Mouse (Mus musculus) neural tube, embryonic 11.5 days (tissue): ENCODE data around the gene Wdr27. TPM values are rescaled to one million over a fixed set of nuclear protein-coding genes. Genes with fewer than 3 reads are reported as not detected.
"Not testable (repeated sequence)": the region's sequence is repeated elsewhere in the genome, so short reads cannot be mapped to it uniquely, and the experiment has no call there.

Experiments
- ATAC-seq: fragments of 200-750 bp; cut with Nextera tagmentation; 2 replicates; pipeline ENCODE4 v1.8.0; 2017; ENCODE audit warnings: moderate number of reproducible peaks, mild to moderate bottlenecking, moderate TSS enrichment, moderate library complexity; ENCODE audit not compliant: insufficient read depth, low FRiP score, low TSS enrichment
- DNase-seq: peaks from one replicate; pipeline ENCODE4 v3.0.0-alpha.2; 2015; ENCODE audit warnings: low spot score
- H3K27ac ChIP-seq: fragments of 300-500 bp; sonication (generic); 2 replicates; pipeline ENCODE4 v1.5.1; 2014; ENCODE audit warnings: low read depth, mild to moderate bottlenecking, low read length
- H3K27me3 ChIP-seq: fragments of 300-500 bp; sonication (generic); 2 replicates; pipeline ENCODE4 v1.6.1; 2014; ENCODE audit warnings: mild to moderate bottlenecking, low read length, mixed read lengths; ENCODE audit not compliant: control insufficient read depth, insufficient read depth
- H3K36me3 ChIP-seq: fragments of 300-500 bp; sonication (generic); 2 replicates; pipeline ENCODE4 v1.6.1; 2014; ENCODE audit warnings: mild to moderate bottlenecking, low read length, moderate library complexity, mixed read lengths; ENCODE audit not compliant: control insufficient read depth, insufficient read depth
- H3K4me1 ChIP-seq: fragments of 300-500 bp; sonication (generic); 2 replicates; pipeline ENCODE4 v1.6.1; 2014; ENCODE audit warnings: low read length, mixed read lengths; ENCODE audit not compliant: control insufficient read depth, insufficient read depth
- H3K4me2 ChIP-seq: fragments of 300-500 bp; sonication (generic); 2 replicates; pipeline ENCODE4 v1.6.1; 2014; ENCODE audit warnings: low read depth, mild to moderate bottlenecking, moderate library complexity
- H3K4me3 ChIP-seq: fragments of 300-500 bp; sonication (generic); 2 replicates; pipeline ENCODE4 v1.5.1; 2014; ENCODE audit warnings: low read depth, low read length
- H3K9ac ChIP-seq: fragments of 300-500 bp; sonication (generic); 2 replicates; pipeline ENCODE4 v1.6.1; 2014; ENCODE audit warnings: mild to moderate bottlenecking, low read length
- H3K9me3 ChIP-seq: fragments of 300-500 bp; sonication (generic); 2 replicates; pipeline ENCODE4 v1.6.1; 2016; ENCODE audit warnings: low read length; ENCODE audit not compliant: control insufficient read depth
- WGBS: fragments of 180-500 bp; shearing (Covaris S2); extraction: QIAGEN DNeasy Blood & Tissue Kit; methylation state at CpG from one replicate; pipeline ENCODE4 v1.1.7; 2014; 5-methylcytosine and 5-hydroxymethylcytosine counted together
- polyA plus RNA-seq: library from polyadenylated mRNA; unstranded; fragments of >200 nt; fragmentation: Nextera tagmentation; extraction: Ambion mirVana; gene quantifications from 2 replicates; pipeline ENCODE4 v1.2.1, GENCODE M21; 2014

Gene Wdr27
- polyA plus RNA-seq, 1 experiment from 2014 or later = 4.7 TPM

DNA sequence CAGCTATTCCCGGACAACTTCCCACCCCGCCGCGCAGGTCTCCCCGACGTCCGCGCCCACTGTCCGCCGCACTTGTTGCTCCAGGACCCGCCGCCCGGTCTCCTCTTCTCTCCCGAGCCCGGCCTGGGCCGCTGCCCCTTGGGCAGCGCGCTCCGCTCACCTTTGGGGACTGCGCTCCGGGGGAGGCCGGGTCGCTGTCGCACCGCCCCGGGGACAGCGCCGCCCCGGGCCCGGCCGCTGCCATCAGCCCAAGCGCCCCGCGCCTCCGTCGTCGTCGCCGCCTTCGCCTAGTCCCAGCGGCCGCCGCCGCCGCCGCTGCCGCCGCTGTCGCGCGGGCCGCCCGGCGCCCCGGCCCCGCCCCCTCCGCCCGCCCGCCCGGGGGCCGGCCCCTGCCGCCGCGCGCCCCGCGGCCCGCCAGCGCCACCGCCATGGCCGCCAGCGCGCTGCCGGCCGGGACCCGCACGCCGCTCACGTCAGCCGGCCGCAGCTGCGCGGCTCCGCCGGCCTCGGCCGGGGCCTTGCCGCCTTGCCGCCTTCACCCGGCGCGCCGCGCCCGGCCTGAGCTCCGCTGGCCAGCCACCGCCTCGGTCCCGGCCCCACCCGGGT lies 18.1 kb upstream of the Wdr27 start, which contains the start of gene Phf10:
TSS of gene Phf10 (minus strand) at position 323 of the 606 bp plus-strand sequence.
- H3K4me3 ChIP-seq = peak within 1 kb of the TSS; percentile 65
- not testable (repeated sequence) for H3K4me1 ChIP-seq, H3K27me3 ChIP-seq, H3K27ac ChIP-seq, ATAC-seq, H3K36me3 ChIP-seq, H3K9me3 ChIP-seq
- peak; percentile 46 for DNase-seq
- peak within 1 kb of the TSS; percentile 93 for H3K4me2 ChIP-seq
- H3K9ac ChIP-seq = peak within 1 kb of the TSS; percentile 61
- under 1% methylated on average over 35 of the region's 100 CpGs for WGBS

DNA sequence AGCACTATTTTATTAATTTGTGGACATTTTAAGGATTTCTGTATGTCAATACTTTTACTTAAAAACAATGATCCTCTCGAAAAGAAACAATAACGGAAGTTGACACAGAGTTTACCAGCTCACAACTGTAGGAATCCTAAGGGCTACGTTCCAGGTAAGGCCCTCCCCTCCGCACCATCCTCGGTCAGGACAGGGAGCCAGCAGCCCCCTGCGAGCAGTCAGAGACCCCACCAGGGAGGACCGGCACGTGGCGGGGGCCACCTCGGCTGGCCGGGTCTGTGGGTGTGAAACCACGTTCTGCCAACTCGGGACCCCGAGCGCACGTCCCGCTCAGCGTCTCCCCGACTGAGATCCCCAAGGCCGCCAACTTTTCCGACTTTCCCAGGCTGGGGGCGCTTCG lies 17.6 kb upstream of the Wdr27 start:
- ATAC-seq (peak; percentile 18; the same call in 1 of the 2 replicates), DNase-seq (peak; percentile 20)
- no peak overlapping the region for H3K27ac ChIP-seq
- H3K9me3 ChIP-seq = no peaks in the 10 kb centered on the region
- H3K4me3 ChIP-seq = peak overlapping the region; percentile 65
- H3K36me3 ChIP-seq = no peaks in the 10 kb centered on the region; the same call in 1 of the 2 replicates
- peaks cover 7% of the 10 kb centered on the region for H3K4me1 ChIP-seq
- H3K9ac ChIP-seq = peak overlapping the region; percentile 61
- under 1% methylated on average over 15 of the region's 23 CpGs for WGBS
- peak overlapping the region; percentile 93 for H3K4me2 ChIP-seq
- H3K27me3 ChIP-seq = no peaks in the 10 kb centered on the region

- Histone ChIP-seq H3K9ac (no peak overlapping the region; the same call in 1 of the 2 replicates), H3K27ac (no peak overlapping the region), H3K4me2 (peak overlapping the region; percentile 28; the same call in 1 of the 2 replicates), H3K27me3 (no peaks in the 10 kb centered on the region), H3K36me3 (no peaks in the 10 kb centered on the region; the same call in 1 of the 2 replicates), H3K9me3 (no peaks in the 10 kb centered on the region), H3K4me1 (peaks cover 7% of the 10 kb centered on the region), H3K4me3 (peak overlapping the region; percentile 25)
- 23% methylated on average over 3 of the region's 3 CpGs for WGBS
- no peak for ATAC-seq
- DNase-seq = no peak
Observed at GRCm38 (mm10) chr17:14959979-14960378, 17.0 kb upstream of the Wdr27 start.

DNA sequence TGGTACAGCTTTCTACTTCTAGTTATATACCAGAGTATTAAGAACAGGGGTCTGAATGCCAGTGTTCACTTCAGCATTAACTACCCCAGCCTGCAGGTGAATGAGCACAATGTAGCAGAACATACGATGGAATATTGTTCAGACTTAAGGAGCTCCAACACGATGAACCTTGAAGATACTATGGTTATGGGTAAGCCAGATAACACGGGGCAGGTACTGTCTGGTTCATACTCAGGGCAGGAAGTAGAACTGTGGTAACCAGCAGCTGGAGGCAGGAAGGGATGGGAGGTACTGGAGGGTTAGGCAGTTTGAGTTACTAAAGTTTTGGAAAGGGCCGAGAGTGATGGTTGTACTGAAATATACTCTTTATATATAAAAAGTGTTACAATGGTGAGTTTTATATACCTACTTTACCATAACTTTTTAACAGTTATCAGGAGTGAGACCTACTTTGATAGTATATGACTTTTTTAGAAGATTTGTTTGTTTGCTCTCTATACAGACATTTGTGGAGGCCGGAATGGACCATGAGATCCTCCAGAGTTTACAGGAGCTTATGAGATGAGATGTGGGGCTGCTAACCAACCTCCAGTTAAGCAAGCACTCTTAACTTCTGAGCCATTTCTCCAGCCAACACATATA lies 15.8 kb upstream of the Wdr27 start:
- H3K27ac ChIP-seq = no peak overlapping the region
- WGBS = 90% methylated on average over 5 of the region's 5 CpGs

DNA sequence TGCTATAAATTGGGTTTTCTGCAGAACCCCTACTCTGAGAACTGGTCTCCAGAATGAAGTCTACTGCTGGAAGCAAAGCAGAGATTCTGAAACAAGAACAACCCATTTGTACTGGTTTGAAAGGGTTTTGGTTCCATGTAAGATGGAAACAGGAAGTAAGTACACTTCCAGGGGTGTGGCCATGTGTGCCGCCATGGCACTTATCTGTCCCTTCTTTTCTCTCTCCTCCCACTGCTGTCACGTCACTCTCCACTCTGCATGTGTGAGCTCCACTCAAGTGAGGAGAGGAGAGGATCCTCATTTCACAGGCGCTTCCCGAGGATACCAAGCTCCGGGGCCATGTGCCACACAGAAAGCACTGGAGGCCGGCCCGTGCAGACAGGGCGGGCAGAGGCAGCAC lies 10.5 kb upstream of the Wdr27 start:
- no peaks in the 10 kb centered on the region for H3K9me3 ChIP-seq
- no peak overlapping the region for H3K9ac ChIP-seq
- DNase-seq (no peak), ATAC-seq (no peak)
- H3K36me3 ChIP-seq = no peaks in the 10 kb centered on the region; the same call in 1 of the 2 replicates
- no peak overlapping the region for H3K27ac ChIP-seq
- no peaks in the 10 kb centered on the region for H3K27me3 ChIP-seq
- H3K4me1 ChIP-seq = no peaks in the 10 kb centered on the region
- no peak overlapping the region for H3K4me3 ChIP-seq
- 93% methylated on average over 8 of the region's 8 CpGs for WGBS
- no peak overlapping the region for H3K4me2 ChIP-seq

More for the DNA sequence above, 15.8 kb upstream of the Wdr27 start:
- no peak overlapping the region for H3K4me2 ChIP-seq
- H3K9me3 ChIP-seq = no peaks in the 10 kb centered on the region
- ATAC-seq (no peak), DNase-seq (no peak)
- H3K36me3 ChIP-seq = no peaks in the 10 kb centered on the region; the same call in 1 of the 2 replicates
- H3K9ac ChIP-seq = no peak overlapping the region
- H3K4me3 ChIP-seq = no peak overlapping the region
- H3K27me3 ChIP-seq = no peaks in the 10 kb centered on the region
- peaks cover 7% of the 10 kb centered on the region for H3K4me1 ChIP-seq

DNA sequence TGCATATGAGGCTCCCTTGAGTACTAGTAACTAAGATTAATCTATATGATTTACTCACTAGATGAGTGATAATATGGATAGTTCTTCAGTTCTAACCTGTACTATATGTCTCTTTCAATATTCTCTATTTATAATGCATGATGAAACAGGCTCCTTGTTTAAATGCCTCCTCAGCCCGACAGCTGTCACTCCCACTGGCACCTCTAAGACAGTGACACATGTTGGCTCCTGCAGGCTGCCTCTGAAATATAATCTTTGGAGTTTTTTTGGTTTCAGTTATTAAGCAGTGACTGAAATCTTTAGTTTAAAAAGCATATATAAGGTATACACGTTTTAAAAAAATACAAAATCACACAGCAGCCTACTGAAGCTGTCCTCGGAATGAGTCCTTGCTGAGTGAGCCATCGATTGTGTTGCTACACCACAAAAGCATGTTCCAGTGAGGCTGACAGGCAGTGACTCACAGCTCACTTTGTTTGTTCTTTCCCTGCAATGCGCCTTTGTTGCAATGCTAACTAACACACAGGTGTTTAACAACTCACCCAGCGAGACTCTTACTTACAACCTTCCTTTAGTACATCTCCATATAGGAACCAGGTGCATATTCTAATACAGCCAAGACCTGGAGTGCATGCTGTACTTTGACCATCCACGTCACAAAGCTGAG lies 6.3 kb upstream of the Wdr27 start:
- DNase-seq = no peak
- H3K9ac ChIP-seq = no peak overlapping the region
- WGBS = 88% methylated on average over 7 of the region's 7 CpGs
- H3K9me3 ChIP-seq = no peaks in the 10 kb centered on the region
- no peaks in the 10 kb centered on the region; the same call in 1 of the 2 replicates for H3K4me1 ChIP-seq
- H3K36me3 ChIP-seq = no peaks in the 10 kb centered on the region; the same call in 1 of the 2 replicates
- no peak overlapping the region for H3K27ac ChIP-seq
- no peaks in the 10 kb centered on the region for H3K27me3 ChIP-seq
- H3K4me2 ChIP-seq = no peak overlapping the region
- ATAC-seq = no peak
- H3K4me3 ChIP-seq = no peak overlapping the region

- H3K4me1 ChIP-seq = peaks cover 5% of the 10 kb centered on the region
- DNase-seq (no peak), ATAC-seq (no peak)
- 78% methylated on average over 1 of the region's 1 CpGs for WGBS
- no peaks in the 10 kb centered on the region for H3K9me3 ChIP-seq
- H3K4me3 ChIP-seq = no peak overlapping the region; the same call in 1 of the 2 replicates
- no peaks in the 10 kb centered on the region for H3K27me3 ChIP-seq
- no peak overlapping the region for H3K27ac ChIP-seq
- H3K9ac ChIP-seq = no peak overlapping the region
- no peaks in the 10 kb centered on the region for H3K36me3 ChIP-seq
- H3K4me2 ChIP-seq = no peak overlapping the region
Observed at GRCm38 (mm10) chr17:14944551-14944950, 1.6 kb upstream of the Wdr27 start.

GRCm38 (mm10) chr17:14943729-14944059 lies 736 bp upstream of the Wdr27 start:
- Histone ChIP-seq H3K9ac (peak overlapping the region; percentile 76), H3K4me3 (peak overlapping the region; percentile 73), H3K36me3 (no peaks in the 10 kb centered on the region), H3K27ac (no peak overlapping the region), H3K9me3 (no peaks in the 10 kb centered on the region), H3K4me2 (peak overlapping the region; percentile 73), H3K27me3 (no peaks in the 10 kb centered on the region), H3K4me1 (peaks cover 5% of the 10 kb centered on the region)
- WGBS = 18% methylated on average over 16 of the region's 16 CpGs
- ATAC-seq (no peak), DNase-seq (peak; percentile 16)
